Mouse (Mus musculus) forebrain, embryonic 10.5 days (tissue): ENCODE results near the gene Aqr. TPM values are rescaled to one million over a fixed set of nuclear protein-coding genes. Genes with fewer than 3 reads are reported as not detected.

Experiments used
- DNase-seq: peaks from one replicate; pipeline ENCODE4 v3.0.0-alpha.2; 2017; ENCODE audit warnings: low spot score; ENCODE audit errors: extremely low spot score
- H3K27ac ChIP-seq: fragments of 300-500 bp; sonication (generic); 2 replicates; pipeline ENCODE4 v1.5.1; 2016; ENCODE audit warnings: mild to moderate bottlenecking
- H3K27me3 ChIP-seq: fragments of 300-500 bp; sonication (generic); 2 replicates; pipeline ENCODE4 v1.6.1; 2016; ENCODE audit warnings: mild to moderate bottlenecking; ENCODE audit not compliant: poor library complexity, severe bottlenecking
- H3K36me3 ChIP-seq: fragments of 300-500 bp; sonication (generic); replicated peaks from 2 replicates; pipeline ENCODE4 v1.6.1; 2016; ENCODE audit warnings: mild to moderate bottlenecking, moderate library complexity
- H3K4me1 ChIP-seq: fragments of 300-500 bp; sonication (generic); 2 replicates; pipeline ENCODE4 v1.6.1; 2016
- H3K4me3 ChIP-seq: fragments of 300-500 bp; sonication (generic); 2 replicates; pipeline ENCODE4 v1.5.1; 2016; ENCODE audit warnings: mild to moderate bottlenecking, moderate library complexity
- H3K9me3 ChIP-seq: fragments of 300-500 bp; sonication (generic); 2 replicates; pipeline ENCODE4 v1.6.1; 2016; ENCODE audit warnings: mild to moderate bottlenecking, moderate library complexity
- WGBS: fragments of 180-500 bp; shearing (Covaris S2); methylation state at CpG from one replicate; pipeline ENCODE4 v1.1.7; 2016; 5-methylcytosine and 5-hydroxymethylcytosine counted together
- polyA plus RNA-seq: library from polyadenylated mRNA; unstranded; fragments of >200 nt; fragmentation: Nextera tagmentation; extraction: Ambion mirVana; gene quantifications from 2 replicates; pipeline ENCODE4 v1.2.1, GENCODE M21; 2016

Gene Aqr
- polyA plus RNA-seq, 1 experiment from 2014 or later: 52.0 TPM

GRCm38 (mm10) chr2:114167837-114168236, 19.0 kb downstream of the Aqr start:
- Histone ChIP-seq H3K36me3 (peaks cover 69% of the 10 kb centered on the region), H3K9me3 (no peaks in the 10 kb centered on the region), H3K4me1 (no peaks in the 10 kb centered on the region), H3K27me3 (no peaks in the 10 kb centered on the region), H3K4me3 (no peak overlapping the region), H3K27ac (no peak overlapping the region)
- DNase-seq: no peak

- DNase-seq: no peak
- H3K36me3 ChIP-seq: peaks cover 88% of the 10 kb centered on the region
- H3K27me3 ChIP-seq: no peaks in the 10 kb centered on the region
- no peak overlapping the region for H3K4me3 ChIP-seq
- WGBS: 88% methylated on average over 1 of the region's 1 CpGs
- H3K9me3 ChIP-seq: no peaks in the 10 kb centered on the region
- H3K27ac ChIP-seq: no peak overlapping the region
- no peaks in the 10 kb centered on the region for H3K4me1 ChIP-seq
Measured at GRCm38 (mm10) chr2:114161978-114162377, 24.8 kb downstream of the Aqr start.

- H3K4me3 ChIP-seq: no peak overlapping the region
- no peak for DNase-seq
- peaks cover 93% of the 10 kb centered on the region for H3K36me3 ChIP-seq
- no peak overlapping the region for H3K27ac ChIP-seq
- H3K4me1 ChIP-seq: no peaks in the 10 kb centered on the region
- no peaks in the 10 kb centered on the region for H3K27me3 ChIP-seq
- no peaks in the 10 kb centered on the region for H3K9me3 ChIP-seq
- WGBS: 87% methylated on average over 4 of the region's 4 CpGs
Measured at GRCm38 (mm10) chr2:114157345-114157744, 29.5 kb downstream of the Aqr start.

GRCm38 (mm10) chr2:114156639-114157038, 30.2 kb downstream of the Aqr start:
- Histone ChIP-seq H3K4me3 (no peak overlapping the region), H3K36me3 (peaks cover 95% of the 10 kb centered on the region), H3K4me1 (no peaks in the 10 kb centered on the region), H3K9me3 (no peaks in the 10 kb centered on the region), H3K27ac (no peak overlapping the region), H3K27me3 (no peaks in the 10 kb centered on the region)
- WGBS: 100% methylated on average over 1 of the region's 1 CpGs
- DNase-seq: no peak

- Histone ChIP-seq H3K4me1 (no peaks in the 10 kb centered on the region), H3K27ac (no peak overlapping the region), H3K27me3 (no peaks in the 10 kb centered on the region), H3K4me3 (no peak overlapping the region), H3K36me3 (peaks cover 95% of the 10 kb centered on the region), H3K9me3 (no peaks in the 10 kb centered on the region)
- DNase-seq: no peak
- WGBS: 93% methylated on average over 6 of the region's 6 CpGs
Measured at GRCm38 (mm10) chr2:114153247-114153646, 33.6 kb downstream of the Aqr start.

GRCm38 (mm10) chr2:114146864-114147458, 39.9 kb downstream of the Aqr start:
- no peaks in the 10 kb centered on the region for H3K9me3 ChIP-seq
- 94% methylated on average over 15 of the region's 15 CpGs for WGBS
- H3K27ac ChIP-seq: no peak overlapping the region
- H3K4me1 ChIP-seq: no peaks in the 10 kb centered on the region
- H3K27me3 ChIP-seq: no peaks in the 10 kb centered on the region
- no peak for DNase-seq
- peaks cover 96% of the 10 kb centered on the region for H3K36me3 ChIP-seq
- no peak overlapping the region for H3K4me3 ChIP-seq

- Histone ChIP-seq H3K9me3 (no peaks in the 10 kb centered on the region), H3K4me3 (no peak overlapping the region), H3K4me1 (no peaks in the 10 kb centered on the region), H3K27me3 (no peaks in the 10 kb centered on the region), H3K27ac (no peak overlapping the region), H3K36me3 (peaks cover 96% of the 10 kb centered on the region)
- WGBS: 80% methylated on average over 6 of the region's 6 CpGs
- no peak for DNase-seq
Measured at GRCm38 (mm10) chr2:114145315-114145801, 41.5 kb downstream of the Aqr start.

GRCm38 (mm10) chr2:114144915-114145314, 41.9 kb downstream of the Aqr start:
- Histone ChIP-seq H3K4me3 (no peak overlapping the region), H3K36me3 (peaks cover 96% of the 10 kb centered on the region), H3K27ac (no peak overlapping the region), H3K4me1 (no peaks in the 10 kb centered on the region), H3K9me3 (no peaks in the 10 kb centered on the region), H3K27me3 (no peaks in the 10 kb centered on the region)
- DNase-seq: no peak
- WGBS: 98% methylated on average over 5 of the region's 5 CpGs

GRCm38 (mm10) chr2:114143842-114144241, 43.0 kb downstream of the Aqr start:
- Histone ChIP-seq H3K27me3 (no peaks in the 10 kb centered on the region), H3K9me3 (no peaks in the 10 kb centered on the region), H3K4me1 (no peaks in the 10 kb centered on the region), H3K36me3 (peaks cover 96% of the 10 kb centered on the region), H3K4me3 (no peak overlapping the region), H3K27ac (no peak overlapping the region)
- 94% methylated on average over 6 of the region's 6 CpGs for WGBS
- no peak for DNase-seq

GRCm38 (mm10) chr2:114136755-114137154, 50.1 kb downstream of the Aqr start:
- 96% methylated on average over 9 of the region's 9 CpGs for WGBS
- Histone ChIP-seq H3K27ac (no peak overlapping the region), H3K4me1 (no peaks in the 10 kb centered on the region), H3K27me3 (no peaks in the 10 kb centered on the region), H3K36me3 (peaks cover 94% of the 10 kb centered on the region), H3K4me3 (no peak overlapping the region), H3K9me3 (no peaks in the 10 kb centered on the region)
- no peak for DNase-seq

GRCm38 (mm10) chr2:114135777-114136176, 51.0 kb downstream of the Aqr start:
- WGBS: 76% methylated on average over 2 of the region's 2 CpGs
- H3K9me3 ChIP-seq: no peaks in the 10 kb centered on the region
- no peak overlapping the region for H3K4me3 ChIP-seq
- no peaks in the 10 kb centered on the region for H3K4me1 ChIP-seq
- H3K27me3 ChIP-seq: no peaks in the 10 kb centered on the region
- H3K36me3 ChIP-seq: peaks cover 94% of the 10 kb centered on the region
- no peak for DNase-seq
- no peak overlapping the region for H3K27ac ChIP-seq

GRCm38 (mm10) chr2:114133355-114133754, 53.5 kb downstream of the Aqr start:
- Histone ChIP-seq H3K9me3 (no peaks in the 10 kb centered on the region), H3K4me3 (no peak overlapping the region), H3K27ac (no peak overlapping the region), H3K4me1 (no peaks in the 10 kb centered on the region), H3K27me3 (no peaks in the 10 kb centered on the region), H3K36me3 (peaks cover 96% of the 10 kb centered on the region)
- WGBS: 96% methylated on average over 4 of the region's 4 CpGs
- no peak for DNase-seq

- Histone ChIP-seq H3K27me3 (no peaks in the 10 kb centered on the region), H3K9me3 (no peaks in the 10 kb centered on the region), H3K4me3 (no peak overlapping the region), H3K27ac (no peak overlapping the region), H3K4me1 (no peaks in the 10 kb centered on the region), H3K36me3 (peaks cover 92% of the 10 kb centered on the region)
- no peak for DNase-seq
- 95% methylated on average over 13 of the region's 13 CpGs for WGBS
Measured at GRCm38 (mm10) chr2:114130657-114131056, 56.2 kb downstream of the Aqr start.

- no peak for DNase-seq
- peaks cover 93% of the 10 kb centered on the region for H3K36me3 ChIP-seq
- H3K27me3 ChIP-seq: no peaks in the 10 kb centered on the region
- no peak overlapping the region for H3K27ac ChIP-seq
- H3K9me3 ChIP-seq: no peaks in the 10 kb centered on the region
- 92% methylated on average over 4 of the region's 4 CpGs for WGBS
- no peak overlapping the region for H3K4me3 ChIP-seq
- no peaks in the 10 kb centered on the region for H3K4me1 ChIP-seq
Measured at GRCm38 (mm10) chr2:114123304-114123703, 63.5 kb downstream of the Aqr start.
